In the genomic region with DNA sequence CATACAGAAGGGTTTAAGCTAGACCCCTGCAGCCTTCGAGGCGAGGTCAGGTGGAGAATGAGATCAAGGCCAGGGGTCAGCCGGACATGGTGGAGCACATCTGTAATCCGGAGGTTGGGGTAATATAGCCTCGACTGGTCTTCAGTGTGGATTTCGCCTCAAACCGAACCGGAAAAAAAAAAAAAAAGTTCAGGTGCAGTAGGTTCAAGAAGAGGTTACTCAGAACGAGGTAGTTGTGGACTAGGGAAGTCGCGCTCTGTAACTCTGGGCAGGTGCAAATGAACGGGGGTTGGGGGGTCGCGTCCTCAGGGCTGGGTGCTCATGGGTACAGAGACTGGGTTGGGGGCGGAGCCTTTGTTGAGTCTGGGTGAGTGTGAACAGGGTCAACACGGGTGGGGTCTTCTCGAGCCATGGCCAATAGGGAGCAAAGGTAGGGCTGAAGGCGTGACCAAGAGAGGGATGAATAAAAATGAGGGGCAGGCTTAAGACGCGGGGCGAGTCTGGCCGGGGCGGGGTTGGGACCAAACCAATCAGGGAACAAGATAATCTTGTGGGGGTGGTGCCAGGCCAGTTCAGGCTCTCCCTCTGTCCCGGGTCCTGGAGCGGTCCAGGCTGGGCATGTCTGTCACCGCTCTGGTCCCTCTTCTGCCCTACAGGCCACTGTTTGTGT, we compare ENCODE assay signal across 8 mouse cellular contexts. TPM values are rescaled to one million over a fixed set of nuclear protein-coding genes. Genes with fewer than 3 reads are reported as not detected.
DNase-seq lines count a peak whose midpoint lies in the region; ATAC-seq and TF ChIP-seq lines count a peak whose summit lies in the region.

No protein-coding gene starts in this region.

- 2% methylated on average over 26 of the region's 26 CpGs for WGBS in forebrain, embryonic 11.5 days
- 1% methylated on average over 26 of the region's 26 CpGs for WGBS in lung, embryonic 14.5 days

- H3K9ac ChIP-seq in forebrain, embryonic 11.5 days (ENCODE audit: low read length): peak overlapping the region; percentile 32; the same call in 1 of the 2 replicates
- H3K9ac ChIP-seq in lung, embryonic 14.5 days: no peak overlapping the region

- peak overlapping the region; percentile 52 for H3K4me2 ChIP-seq in forebrain, embryonic 11.5 days (ENCODE audit: low read depth, low read length, severe bottlenecking)
- H3K4me2 ChIP-seq in lung, embryonic 14.5 days: peak overlapping the region; percentile 62

- no peaks in the 10 kb centered on the region for H3K9me3 ChIP-seq in forebrain, embryonic 11.5 days (ENCODE audit: control insufficient read depth, low read length)
- H3K9me3 ChIP-seq in lung, embryonic 14.5 days (ENCODE audit: low read depth, low read length): no peaks in the 10 kb centered on the region

- H3K4me1 ChIP-seq in forebrain, embryonic 11.5 days (replicated peaks; ENCODE audit: control insufficient read depth, insufficient read depth, low read length): peaks cover 10% of the 10 kb centered on the region; the same call in 1 of the 2 replicates
- H3K4me1 ChIP-seq in lung, embryonic 14.5 days (ENCODE audit: insufficient read depth): no peaks in the 10 kb centered on the region

- H3K4me3 ChIP-seq in forebrain, embryonic 11.5 days (ENCODE audit: low read depth, low read length): peak overlapping the region; percentile 26
- peak overlapping the region; percentile 27 for H3K4me3 ChIP-seq in lung, embryonic 14.5 days (ENCODE audit: low read depth, low read length)

- peak; percentile 94 for ATAC-seq in forebrain, embryonic 11.5 days (replicated peaks; ENCODE audit: low FRiP score)
- ATAC-seq in lung, embryonic 14.5 days (ENCODE audit: insufficient read depth): peak; percentile 98
- ATAC-seq in activated CD4-positive, CD25-positive, alpha-beta regulatory T cell, adult 4 months: no peak

- peaks cover 5% of the 10 kb centered on the region; the same call in 1 of the 2 replicates for H3K27me3 ChIP-seq in forebrain, embryonic 11.5 days (ENCODE audit: control insufficient read depth, insufficient read depth, low read length)
- H3K27me3 ChIP-seq in lung, embryonic 14.5 days (ENCODE audit: insufficient read depth, low read length): peaks cover 10% of the 10 kb centered on the region

- H3K36me3 ChIP-seq in forebrain, embryonic 11.5 days (ENCODE audit: control insufficient read depth, insufficient read depth, low read length): no peaks in the 10 kb centered on the region
- no peaks in the 10 kb centered on the region for H3K36me3 ChIP-seq in lung, embryonic 14.5 days (ENCODE audit: insufficient read depth)

- peak; percentile 76 for DNase-seq in MN1 (ENCODE audit: low spot score)
- DNase-seq in c-Kit-positive CD71-positive TER-119-negative erythroid progenitor cells, embryonic 14.5 days (ENCODE audit: low read depth): peak; percentile 39
- DNase-seq in forebrain, embryonic 11.5 days (ENCODE audit: low spot score): peak; percentile 88
- peak; percentile 72 for DNase-seq in heart, postnatal 10 days
- peak; percentile 87 to 93 for DNase-seq in kidney, postnatal 25 days
- DNase-seq in lung, embryonic 14.5 days: peak; percentile 79
- peak; percentile 39 for DNase-seq in ovary, postnatal 14 days (ENCODE audit: low spot score)

- intact Hi-C loops in heart, postnatal 10 days (cut with DNase I): loop anchor here (2.0 kb wide), 1 partner anchor 48 kb away; no protein-coding TSS in a partner anchor

- TF ChIP-seq CTCF in lung, embryonic 14.5 days (IDR thresholded peaks at IDR 0.05; ENCODE audit: low read depth): no peak

- no peak overlapping the region for H3K27ac ChIP-seq in forebrain, embryonic 11.5 days (ENCODE audit: low read depth, low read length)
- no peak overlapping the region for H3K27ac ChIP-seq in lung, embryonic 14.5 days (ENCODE audit: low read depth)

RNA-seq across cellular contexts. Expression of gene Sec14l5, which starts 0.4 kb away (rescaled TPM):
- polyA plus RNA-seq in forebrain, embryonic 11.5 days (2014; fragmentation: Nextera tagmentation; extraction: Ambion mirVana): 0.11 and 0.16 TPM in 2 replicates
- total RNA-seq in heart, postnatal 10 days (2021): under 1 TPM; 0.17 to 0.20 TPM
- 0.49 and 0.86 TPM in 2 replicates for polyA plus RNA-seq in lung, embryonic 14.5 days (2014; fragmentation: Nextera tagmentation; extraction: Ambion mirVana)
- not detected for polyA plus RNA-seq in activated CD4-positive, CD25-positive, alpha-beta regulatory T cell, adult 4 months (2017; shearing (Covaris generic))

RNA-seq across cellular contexts. Expression of gene Ppl, which starts 14.3 kb away (rescaled TPM):
- polyA plus RNA-seq in forebrain, embryonic 11.5 days (2014; fragmentation: Nextera tagmentation; extraction: Ambion mirVana): 1.3 and 1.5 TPM in 2 replicates
- 1 to 10 TPM; 3.2 to 3.6 TPM for total RNA-seq in heart, postnatal 10 days (2021)
- polyA plus RNA-seq in lung, embryonic 14.5 days (2014; fragmentation: Nextera tagmentation; extraction: Ambion mirVana): 3.7 and 4.7 TPM in 2 replicates
- polyA plus RNA-seq in activated CD4-positive, CD25-positive, alpha-beta regulatory T cell, adult 4 months (2017; shearing (Covaris generic)): under 1 TPM in 1 of 2 experiments, not detected in 1; 0.17 TPM

RNA-seq across cellular contexts. Expression of gene Nagpa, which starts 57.3 kb away (rescaled TPM):
- 10.7 and 12.5 TPM in 2 replicates for polyA plus RNA-seq in forebrain, embryonic 11.5 days (2014; fragmentation: Nextera tagmentation; extraction: Ambion mirVana)
- total RNA-seq in heart, postnatal 10 days (2021): 10 to 100 TPM in 1 of 2 experiments, 1 to 10 TPM in 1; 8.4 to 10.0 TPM
- 20.8 and 23.3 TPM in 2 replicates for polyA plus RNA-seq in lung, embryonic 14.5 days (2014; fragmentation: Nextera tagmentation; extraction: Ambion mirVana)
- 10 to 100 TPM; 10.5 to 17.3 TPM for polyA plus RNA-seq in activated CD4-positive, CD25-positive, alpha-beta regulatory T cell, adult 4 months (2017; shearing (Covaris generic))

Comparison
In these comparisons a context has a peak if more than half of its experiments do, and no peak if none do; other contexts are left out.
1. DNase-seq: peak in every context shown above with its lines; median percentile 90 in kidney, postnatal 25 days; 88 in forebrain, embryonic 11.5 days; 79 in lung, embryonic 14.5 days; 76 in MN1; 72 in heart, postnatal 10 days; 39 in c-Kit-positive CD71-positive TER-119-negative erythroid progenitor cells, embryonic 14.5 days; 39 in ovary, postnatal 14 days.